Mouse (Mus musculus): ENCODE results near the gene Wnt9b. TPM values are rescaled to one million over a fixed set of nuclear protein-coding genes. Genes with fewer than 3 reads are reported as not detected.

The Wnt9b gene
- 0.04 TPM for polyA plus RNA-seq (2015; fragmentation: Illumina TruSeq; extraction: RNeasy Lipid Tissue Mini Kit (QIAGEN cat#74804); ENCODE audit: insufficient read depth, low replicate concordance)

DNA sequence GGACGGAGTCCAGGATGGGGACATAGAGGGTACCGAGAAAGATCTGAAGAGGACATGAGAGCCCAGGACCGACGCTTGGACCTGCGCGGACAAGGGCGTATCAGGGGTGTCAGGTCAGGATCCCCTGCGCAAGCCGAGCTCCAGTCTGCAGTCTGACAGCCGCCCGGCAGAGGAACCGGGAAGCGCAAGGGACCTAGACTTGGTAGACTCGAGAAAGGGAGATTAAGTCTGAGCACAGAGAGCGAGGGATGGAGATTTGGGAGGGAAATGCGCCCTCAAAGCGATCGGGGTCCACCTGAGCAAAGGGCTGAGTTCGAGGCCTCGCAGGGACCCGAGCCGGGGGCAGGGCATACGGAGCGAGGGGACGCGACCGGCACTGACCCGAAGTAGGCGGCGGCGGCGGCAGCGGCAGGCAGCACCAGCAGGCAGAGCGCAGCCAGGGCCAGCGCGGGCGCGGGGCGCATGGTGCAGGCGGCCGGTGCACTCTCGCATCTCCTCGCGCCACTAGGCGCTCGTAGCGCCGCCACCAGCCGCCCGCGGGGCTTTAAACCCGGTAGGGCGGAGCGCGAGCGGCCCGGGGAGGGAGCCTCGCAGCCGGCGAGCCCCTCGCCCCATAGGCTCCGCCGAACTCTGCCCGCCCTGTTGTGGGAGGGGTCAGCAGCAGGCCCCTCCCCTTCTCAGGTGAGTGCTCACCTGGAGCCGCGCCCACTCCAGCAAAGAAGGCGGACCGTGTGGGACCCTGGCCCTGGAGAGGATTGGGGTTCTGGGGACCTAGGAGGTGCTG is at the start of gene Wnt9b:
Wnt9b (minus strand) TSS at position 516 of the 784 bp plus-strand sequence.

DNA sequence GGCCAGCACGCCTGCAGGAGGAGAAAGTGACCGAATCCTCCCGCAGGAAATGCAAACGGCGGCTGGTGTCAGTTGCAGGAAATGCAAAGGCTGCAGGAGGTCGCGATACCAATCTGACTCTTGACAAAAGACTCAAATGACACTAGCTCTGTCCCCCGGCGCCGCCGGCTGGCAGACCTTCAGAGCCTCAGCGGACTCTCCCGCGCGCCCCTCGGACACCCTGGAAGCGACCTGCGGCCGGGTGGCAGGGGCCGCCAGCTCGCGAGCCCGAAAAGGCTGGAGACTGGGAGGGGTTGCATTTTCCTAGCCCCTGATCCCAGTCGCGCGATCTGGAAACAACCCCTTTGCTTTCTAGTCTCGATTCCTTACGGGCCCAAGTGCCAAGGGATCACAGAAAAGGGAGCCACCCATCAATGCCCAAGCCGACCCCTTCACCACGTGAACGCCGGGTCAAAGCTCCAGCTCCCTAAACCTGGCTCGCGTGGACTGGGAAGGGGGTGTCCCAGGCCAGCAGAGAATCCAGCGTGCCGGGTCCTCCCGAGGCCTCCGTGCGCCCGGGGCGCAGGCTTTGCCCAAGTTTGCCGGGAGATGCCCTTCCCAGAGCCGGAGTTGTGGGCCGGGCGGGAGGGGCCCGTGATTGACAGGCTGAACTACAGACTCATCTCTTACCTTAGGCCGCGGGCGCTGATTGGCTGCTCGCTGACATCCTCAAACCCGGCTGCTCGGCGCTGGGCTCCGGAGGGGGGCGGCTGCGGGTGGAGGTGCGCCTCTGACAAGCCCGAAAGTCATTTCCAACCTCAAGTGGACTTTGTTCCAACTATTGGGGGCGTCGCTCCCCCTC is 24.0 kb upstream of the Wnt9b start, which contains the start of gene Wnt3:
Wnt3 (plus strand) TSS at position 764 of the 841 bp plus-strand sequence.

DNA sequence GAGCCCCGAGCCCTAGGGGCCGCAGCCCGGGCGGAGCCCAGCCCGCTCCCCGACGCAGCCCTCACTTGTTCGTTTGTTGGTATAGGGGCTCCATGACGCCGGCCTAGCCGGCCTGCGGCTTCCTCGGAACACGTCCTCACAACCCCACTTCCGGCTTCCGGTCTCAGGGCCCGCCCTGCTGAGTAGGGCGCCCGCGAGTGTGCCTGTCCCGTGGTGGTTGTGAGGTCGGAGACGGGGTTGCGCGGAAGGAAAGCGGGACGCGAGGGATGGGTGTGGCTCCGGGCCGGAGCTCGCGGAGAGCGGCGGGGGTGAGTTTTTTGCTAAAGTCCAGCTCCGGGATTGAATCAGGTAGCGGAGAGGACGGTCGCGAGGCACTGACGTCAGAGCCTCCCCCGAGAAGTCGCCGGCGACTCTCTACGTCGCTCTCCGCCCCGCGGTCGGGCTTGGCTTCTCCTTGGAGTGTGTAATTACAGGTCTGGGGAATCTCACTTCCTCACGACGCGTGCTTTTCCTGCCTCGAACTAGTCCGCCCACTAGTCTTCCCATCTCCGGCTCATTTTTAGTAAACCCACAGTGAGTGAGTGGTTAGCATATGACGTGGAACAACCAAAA is 52.0 kb downstream of the Wnt9b start, which contains the start of gene Gosr2:
Gosr2 (minus strand) TSS at position 334 of the 612 bp plus-strand sequence.

Other genes with a start within 250 kb of the Wnt9b start
- not detected for gene Lrrc37a, start 245.2 kb downstream of the Wnt9b start, polyA plus RNA-seq (2015; fragmentation: Illumina TruSeq; extraction: RNeasy Lipid Tissue Mini Kit (QIAGEN cat#74804); ENCODE audit: insufficient read depth, low replicate concordance)
- gene Gm884, start 128.7 kb downstream of the Wnt9b start, polyA plus RNA-seq (2015; fragmentation: Illumina TruSeq; extraction: RNeasy Lipid Tissue Mini Kit (QIAGEN cat#74804); ENCODE audit: insufficient read depth, low replicate concordance): not detected
- gene Lyzl6, start 110.9 kb downstream of the Wnt9b start, polyA plus RNA-seq (2015; fragmentation: Illumina TruSeq; extraction: RNeasy Lipid Tissue Mini Kit (QIAGEN cat#74804); ENCODE audit: insufficient read depth, low replicate concordance): not detected
- gene Rprml, start 100.3 kb downstream of the Wnt9b start, polyA plus RNA-seq (2015; fragmentation: Illumina TruSeq; extraction: RNeasy Lipid Tissue Mini Kit (QIAGEN cat#74804); ENCODE audit: insufficient read depth, low replicate concordance): not detected
- 88.0 TPM for gene Gosr2, start 51.9 kb downstream of the Wnt9b start, polyA plus RNA-seq (2015; fragmentation: Illumina TruSeq; extraction: RNeasy Lipid Tissue Mini Kit (QIAGEN cat#74804); ENCODE audit: insufficient read depth, low replicate concordance)
- not detected for gene Wnt3, start 24.3 kb upstream of the Wnt9b start, polyA plus RNA-seq (2015; fragmentation: Illumina TruSeq; extraction: RNeasy Lipid Tissue Mini Kit (QIAGEN cat#74804); ENCODE audit: insufficient read depth, low replicate concordance)
- 50.1 TPM for gene Nsf, start 204.2 kb upstream of the Wnt9b start, polyA plus RNA-seq (2015; fragmentation: Illumina TruSeq; extraction: RNeasy Lipid Tissue Mini Kit (QIAGEN cat#74804); ENCODE audit: insufficient read depth, low replicate concordance)
- 38.9 TPM for gene Arf2, start 216.9 kb upstream of the Wnt9b start, polyA plus RNA-seq (2015; fragmentation: Illumina TruSeq; extraction: RNeasy Lipid Tissue Mini Kit (QIAGEN cat#74804); ENCODE audit: insufficient read depth, low replicate concordance)